Mouse (Mus musculus) ES-E14 (cell line): ENCODE data around the gene Cct8l1. TPM values are rescaled to one million over a fixed set of nuclear protein-coding genes. Genes with fewer than 3 reads are reported as not detected.

Source experiments
- DNase-seq: peaks from one replicate; pipeline ENCODE4 v3.0.0-alpha.2; 2013; ENCODE audit warnings: low read depth, low spot score
- H3K27ac ChIP-seq: 2 replicates; pipeline ENCODE4 v1.5.1; 2012; ENCODE audit warnings: low read depth, mild to moderate bottlenecking, low read length, moderate library complexity, mixed read lengths; ENCODE audit not compliant: poor library complexity, insufficient read depth, severe bottlenecking
- H3K36me3 ChIP-seq: 2 replicates; pipeline ENCODE4 v1.6.1; 2012; ENCODE audit warnings: mild to moderate bottlenecking, low read length, moderate library complexity, mixed read lengths; ENCODE audit not compliant: control insufficient read depth, poor library complexity, insufficient read depth, severe bottlenecking
- H3K4me1 ChIP-seq, 2 experiments: fragments of 150-350 bp in 1 of 2; sonication (generic) in 1 of 2; 2 replicates each; pipeline ENCODE4 v1.6.1; 2012; ENCODE audit warnings: low read length in 2 of 2, mild to moderate bottlenecking in 1 of 2, mixed read lengths in 1 of 2; ENCODE audit not compliant: control insufficient read depth in 2 of 2, insufficient read depth in 2 of 2, poor library complexity in 1 of 2
- H3K4me3 ChIP-seq, 2 experiments: fragments of 150-350 bp in 1 of 2; sonication (generic) in 1 of 2; 2 replicates each; pipeline ENCODE4 v1.5.1; 2012; ENCODE audit warnings: low read length in 2 of 2, low read depth in 1 of 2, mild to moderate bottlenecking in 1 of 2, mixed read lengths in 1 of 2; ENCODE audit not compliant: insufficient read depth in 1 of 2, poor library complexity in 1 of 2, severe bottlenecking in 1 of 2
- H3K9ac ChIP-seq: 2 replicates; pipeline ENCODE4 v1.6.1; 2012; ENCODE audit warnings: low read depth, mild to moderate bottlenecking, low read length, mixed read lengths; ENCODE audit not compliant: poor library complexity, insufficient read depth, severe bottlenecking
- H3K9me3 ChIP-seq: fragments of 150-350 bp; sonication (generic); 2 replicates; pipeline ENCODE4 v1.6.1; 2012; ENCODE audit warnings: low read depth, mild to moderate bottlenecking, low read length; ENCODE audit not compliant: control insufficient read depth, insufficient read depth
- CHD2 ChIP-seq: IDR thresholded peaks from 2 replicates; pipeline ENCODE4 v1.6.1; 2014; ENCODE audit warnings: mild to moderate bottlenecking, low read depth, low read length, inconsistent platforms
- HCFC1 ChIP-seq: IDR thresholded peaks from 2 replicates; pipeline ENCODE4 v1.6.1; 2012; ENCODE audit warnings: low read length, inconsistent platforms, borderline replicate concordance; ENCODE audit not compliant: insufficient read depth
- MAFK ChIP-seq: IDR thresholded peaks from 2 replicates; pipeline ENCODE4 v1.6.1; 2014; ENCODE audit warnings: mild to moderate bottlenecking, low read depth, low read length, inconsistent platforms; ENCODE audit not compliant: insufficient read depth
- ZC3H11A ChIP-seq: IDR thresholded peaks from 2 replicates; pipeline ENCODE4 v1.6.1; 2012; ENCODE audit warnings: low read depth, mild to moderate bottlenecking, inconsistent platforms, low read length, borderline replicate concordance
- ZNF384 ChIP-seq: IDR thresholded peaks from 2 replicates; pipeline ENCODE4 v1.6.1; 2012; ENCODE audit warnings: low read depth, low read length, inconsistent platforms
- in situ Hi-C, 2 experiments: fragments of 600-800 bp; cut with MboI; formaldehyde crosslinking; loops; one replicate each; pipeline ENCODE4 v1.15.1; 2025; ENCODE audit warnings: low sequenced_read_pairs in 2 of 2, inconsistent platforms in 1 of 2; ENCODE audit not compliant: unreplicated experiment in 2 of 2
- total RNA-seq: library from RNA; depleted of rRNA; stranded (reverse); fragments of 300-350 nt; gene quantifications from 2 replicates; pipeline ENCODE4 v1.2.3, GENCODE M21; 2012

Cct8l1 gene
- total RNA-seq, 1 experiment = 0.22 TPM

DNA sequence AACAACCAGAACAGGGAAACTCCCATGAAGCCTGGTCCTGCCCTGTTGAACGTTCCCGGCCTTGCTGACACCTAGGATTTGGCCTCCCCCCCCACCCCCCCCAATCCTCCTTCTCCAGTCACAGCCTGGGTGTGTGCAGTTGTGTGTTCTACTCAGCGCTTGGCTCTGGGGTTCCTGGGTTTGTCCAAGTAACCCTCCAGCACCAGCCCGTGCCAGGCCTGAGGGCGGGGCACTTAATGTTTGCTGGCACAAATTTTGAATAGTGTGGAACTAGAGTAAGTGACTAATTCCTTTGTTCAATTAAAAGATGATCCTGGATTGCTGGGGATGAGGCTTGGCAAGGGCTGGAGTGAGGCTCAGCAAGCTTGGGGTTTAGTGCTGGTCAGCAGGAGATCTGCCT, 28.7 kb downstream of the Cct8l1 start:
- H3K4me3 ChIP-seq = no peak overlapping the region
- H3K36me3 ChIP-seq = no peaks in the 10 kb centered on the region
- in situ Hi-C loops = no loop called here
- no peak overlapping the region for H3K9ac ChIP-seq
- H3K27ac ChIP-seq = no peak overlapping the region
- peaks cover 4 to 8% of the 10 kb centered on the region in 2 experiments; a peak in 3 of 4 replicates for H3K4me1 ChIP-seq
- no peak for TF ChIP-seq ZNF384
- no peak for TF ChIP-seq MAFK
- no peak for TF ChIP-seq HCFC1
- no peak for TF ChIP-seq CHD2
- TF ChIP-seq ZC3H11A = no peak
- no peaks in the 10 kb centered on the region for H3K9me3 ChIP-seq
- no peak for DNase-seq

- Histone ChIP-seq H3K9ac (no peak overlapping the region), H3K36me3 (no peaks in the 10 kb centered on the region), H3K9me3 (no peaks in the 10 kb centered on the region), H3K4me3 (no peak overlapping the region), H3K27ac (no peak overlapping the region), H3K4me1 (peaks cover 6 to 8% of the 10 kb centered on the region in 2 experiments; a peak in 3 of 4 replicates)
- TF ChIP-seq HCFC1 (no peak), ZNF384 (no peak), MAFK (no peak)
- DNase-seq = no peak
- in situ Hi-C loops = no loop called here
Observed at GRCm38 (mm10) chr5:25546912-25547311, 31.0 kb downstream of the Cct8l1 start.

- in situ Hi-C loops = no loop called here
- Histone ChIP-seq H3K27ac (no peak overlapping the region), H3K4me3 (no peak overlapping the region), H3K4me1 (peaks cover 10 to 18% of the 10 kb centered on the region in 2 experiments), H3K9ac (no peak overlapping the region), H3K9me3 (no peaks in the 10 kb centered on the region), H3K36me3 (no peaks in the 10 kb centered on the region)
- TF ChIP-seq ZC3H11A = no peak
- no peak for TF ChIP-seq ZNF384
- TF ChIP-seq MAFK = peak; percentile 66
- TF ChIP-seq HCFC1 = no peak
- no peak for TF ChIP-seq CHD2
- DNase-seq = no peak
Observed at GRCm38 (mm10) chr5:25550912-25551311, 35.0 kb downstream of the Cct8l1 start.

- Histone ChIP-seq H3K27ac (peak overlapping the region; percentile 92), H3K9ac (0 out of 2 replicates have a peak overlapping the region, but pooled peaks have one; percentile 31), H3K36me3 (no peaks in the 10 kb centered on the region), H3K4me3 (peak overlapping the region in 1 of 2 experiments; percentile 4; a peak in 1 of 4 replicates), H3K4me1 (peaks cover 14 to 18% of the 10 kb centered on the region in 2 experiments), H3K9me3 (no peaks in the 10 kb centered on the region)
- no peak for DNase-seq
- in situ Hi-C loops = no loop called here
- no peak for TF ChIP-seq HCFC1
- TF ChIP-seq MAFK = no peak
- no peak for TF ChIP-seq CHD2
- no peak for TF ChIP-seq ZC3H11A
- TF ChIP-seq ZNF384 = no peak
Observed at GRCm38 (mm10) chr5:25554210-25554609, 38.3 kb downstream of the Cct8l1 start.

DNA sequence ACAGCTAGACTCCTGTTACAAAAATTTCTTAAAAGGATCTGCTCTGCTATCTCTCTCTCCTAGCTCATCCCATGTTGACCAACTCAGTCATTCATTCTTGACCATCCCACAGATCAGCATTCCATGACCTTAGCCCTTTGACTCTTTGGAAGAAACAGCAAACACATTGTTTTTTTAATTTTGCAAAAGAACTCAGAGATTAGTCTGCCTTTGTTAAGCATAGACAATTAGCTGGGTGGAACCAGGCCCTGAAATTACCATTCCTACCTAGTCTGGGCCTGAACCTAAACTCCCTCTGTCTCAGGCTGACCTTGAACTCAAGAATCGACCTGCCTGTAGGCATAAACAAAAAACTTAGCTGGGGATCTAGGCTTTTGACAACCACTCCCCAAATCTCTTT, 38.8 kb downstream of the Cct8l1 start:
- Histone ChIP-seq H3K4me3 (peak overlapping the region in 1 of 2 experiments; percentile 4; a peak in 1 of 4 replicates), H3K36me3 (no peaks in the 10 kb centered on the region), H3K27ac (peak overlapping the region; percentile 92; the same call in 1 of the 2 replicates), H3K4me1 (peaks cover 14 to 17% of the 10 kb centered on the region in 2 experiments), H3K9ac (no peak overlapping the region), H3K9me3 (no peaks in the 10 kb centered on the region)
- in situ Hi-C loops = no loop called here
- TF ChIP-seq ZNF384 = 0 out of 2 replicates have a peak, but pooled peaks have one; percentile 39
- TF ChIP-seq HCFC1 = no peak
- peak; percentile 55; the same call in 1 of the 2 replicates for TF ChIP-seq MAFK
- no peak for TF ChIP-seq ZC3H11A
- peak; percentile 83 for TF ChIP-seq CHD2
- peak; percentile 83 for DNase-seq
